Mouse (Mus musculus): ENCODE measurements around the gene Gm32742.
A peak's percentile ranks its signal among the peaks of the same experiment; 100 is the strongest.
"Not testable (repeated sequence)": the region's sequence is repeated elsewhere in the genome, so short reads cannot be mapped to it uniquely, and the experiment has no call there.

The Gm32742 gene

GRCm38 (mm10) chr9:51147294-51147693, 18.0 kb downstream of the Gm32742 start:
- DNase-seq = no peak

GRCm38 (mm10) chr9:51146496-51146895, 18.8 kb downstream of the Gm32742 start:
- DNase-seq = peak in 1 of 2 experiments; percentile 30

GRCm38 (mm10) chr9:51144218-51144617, 21.1 kb downstream of the Gm32742 start:
- no peak for DNase-seq

GRCm38 (mm10) chr9:51143437-51143836, 21.9 kb downstream of the Gm32742 start:
- no peak for DNase-seq

GRCm38 (mm10) chr9:51140711-51141110, 24.6 kb downstream of the Gm32742 start:
- DNase-seq = no peak

- not testable (repeated sequence) for DNase-seq
Measured at GRCm38 (mm10) chr9:51139401-51139800, 25.9 kb downstream of the Gm32742 start.

- no peak for DNase-seq
Measured at GRCm38 (mm10) chr9:51138301-51138700, 27.0 kb downstream of the Gm32742 start.

- no peak for DNase-seq
Measured at GRCm38 (mm10) chr9:51137836-51138235, 27.5 kb downstream of the Gm32742 start.

- no peak for DNase-seq
Measured at GRCm38 (mm10) chr9:51137432-51137831, 27.9 kb downstream of the Gm32742 start.

- DNase-seq = peak in 1 of 2 experiments; percentile 45
Measured at GRCm38 (mm10) chr9:51136985-51137384, 28.3 kb downstream of the Gm32742 start.

- DNase-seq = no peak
Measured at GRCm38 (mm10) chr9:51114767-51115166, 50.5 kb downstream of the Gm32742 start.

GRCm38 (mm10) chr9:51105751-51106150, 59.6 kb downstream of the Gm32742 start:
- no peak for DNase-seq

GRCm38 (mm10) chr9:51103808-51104514, 61.4 kb downstream of the Gm32742 start:
- peak; percentile 58 to 69 for DNase-seq

- peak; percentile 55 to 65 for DNase-seq
Measured at GRCm38 (mm10) chr9:51102963-51103807, 62.1 kb downstream of the Gm32742 start.

GRCm38 (mm10) chr9:51101756-51102425, 63.4 kb downstream of the Gm32742 start, which contains the start of gene 4833427G06Rik:
TSS of gene 4833427G06Rik (minus strand) at chr9:51102078.
- peak; percentile 67 to 70 for DNase-seq

GRCm38 (mm10) chr9:51096306-51096705, 69.0 kb downstream of the Gm32742 start:
- DNase-seq = no peak

GRCm38 (mm10) chr9:51093697-51094096, 71.6 kb downstream of the Gm32742 start:
- no peak for DNase-seq

GRCm38 (mm10) chr9:51081614-51082013, 83.7 kb downstream of the Gm32742 start:
- no peak for DNase-seq
